Mouse (Mus musculus) spleen, adult 2 months (tissue): ENCODE results near the gene Psmd8.
"Not testable (repeated sequence)": the region's sequence is repeated elsewhere in the genome, so short reads cannot be mapped to it uniquely, and the experiment has no call there.

ENCODE experiments used
- CTCF ChIP-seq: fragments of 200-500 bp; IDR thresholded peaks from 2 replicates; pipeline ENCODE4 v1.5.1; 2011; ENCODE audit warnings: mild to moderate bottlenecking, inconsistent platforms; ENCODE audit not compliant: insufficient read depth, insufficient read length, insufficient replicate concordance; ENCODE audit errors: extremely low read depth
- POLR2A ChIP-seq: fragments of 200-500 bp; IDR thresholded peaks from 2 replicates; pipeline ENCODE4 v1.6.1; 2011; ENCODE audit warnings: low read depth, low read length, inconsistent platforms

DNA sequence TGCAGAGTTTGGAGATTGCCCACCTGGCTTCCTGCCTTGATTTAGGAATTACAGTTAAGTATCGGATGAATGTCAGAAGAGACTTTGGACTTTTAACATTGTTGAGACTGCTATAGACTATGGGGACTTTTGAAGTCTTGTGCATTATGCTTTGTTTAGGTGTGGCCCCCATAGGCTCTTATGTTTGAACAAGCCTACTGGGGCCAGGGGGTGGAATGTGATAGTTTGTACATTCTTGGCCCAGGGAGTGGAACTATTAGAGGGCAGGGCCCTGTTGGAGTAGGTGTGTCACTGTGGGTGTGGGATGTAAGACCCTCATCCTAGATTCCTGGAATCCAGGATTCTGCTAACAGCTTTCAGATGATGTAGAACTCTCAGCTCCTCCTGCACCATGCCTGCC lies 13.7 kb upstream of the Psmd8 start:
- TF ChIP-seq POLR2A, CTCF: not testable (repeated sequence)
